Mouse (Mus musculus): ENCODE results near the gene Olfr1357.

DNA sequence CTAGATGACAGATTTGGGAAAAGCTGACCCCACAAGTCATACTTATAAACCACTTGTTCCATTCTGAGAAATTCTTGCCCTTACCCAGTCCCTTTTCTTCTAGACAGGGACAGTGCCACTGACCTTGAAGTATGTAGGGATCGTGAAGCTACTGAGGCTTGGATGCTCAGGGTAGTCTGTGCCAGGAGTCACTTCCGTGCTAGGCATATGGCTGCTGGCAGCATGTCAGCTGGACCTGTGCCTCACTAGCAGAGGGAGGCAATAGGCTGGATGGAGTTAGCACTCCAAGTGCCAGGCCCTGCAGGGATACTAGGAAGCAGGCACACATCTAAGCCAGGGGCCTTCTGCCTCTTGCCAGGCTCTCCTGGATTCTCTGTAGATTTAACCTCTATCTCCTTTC lies 42.2 kb downstream of the Olfr1357 start:
- TF ChIP-seq POLR2A (IDR thresholded peaks at IDR 0.05; ENCODE audit: extremely low read depth, insufficient read depth, low read length) (no peak), CTCF (IDR thresholded peaks at IDR 0.05; ENCODE audit: low read depth, low read length) (no peak)
